Mouse (Mus musculus) heart, adult 11 months (tissue): ENCODE results near the gene Spsb1.

Experiments used
- DNase-seq: peaks from one replicate; pipeline ENCODE4 v3.0.0; 2022

Gene Spsb1

GRCm38 (mm10) chr4:149983921-149984645 lies 29.2 kb upstream of the Spsb1 start:
- DNase-seq, result peak; percentile 91

DNA sequence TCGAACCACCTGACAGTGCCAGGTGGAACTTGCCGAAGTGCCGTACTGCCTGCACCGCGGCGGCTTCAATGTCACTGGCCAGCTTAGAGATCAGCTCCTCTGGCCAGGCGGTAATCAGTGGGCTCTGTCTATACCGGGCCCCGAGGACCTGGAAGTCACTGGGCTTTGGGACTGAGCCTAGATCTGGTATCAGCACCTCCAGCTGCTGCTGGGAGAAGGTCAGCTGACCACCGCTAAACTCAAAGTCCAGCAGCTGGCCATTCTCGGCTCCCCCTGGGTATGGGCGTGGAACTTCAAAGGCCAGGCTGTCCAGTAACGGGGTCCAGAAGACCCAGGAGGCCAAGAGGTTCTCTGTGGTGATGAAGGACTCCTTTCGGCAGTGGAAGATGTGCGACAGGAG lies 27.3 kb upstream of the Spsb1 start:
- DNase-seq, result peak; percentile 90

- DNase-seq, result peak; percentile 96
Measured at GRCm38 (mm10) chr4:149979819-149980308, 25.0 kb upstream of the Spsb1 start.

DNA sequence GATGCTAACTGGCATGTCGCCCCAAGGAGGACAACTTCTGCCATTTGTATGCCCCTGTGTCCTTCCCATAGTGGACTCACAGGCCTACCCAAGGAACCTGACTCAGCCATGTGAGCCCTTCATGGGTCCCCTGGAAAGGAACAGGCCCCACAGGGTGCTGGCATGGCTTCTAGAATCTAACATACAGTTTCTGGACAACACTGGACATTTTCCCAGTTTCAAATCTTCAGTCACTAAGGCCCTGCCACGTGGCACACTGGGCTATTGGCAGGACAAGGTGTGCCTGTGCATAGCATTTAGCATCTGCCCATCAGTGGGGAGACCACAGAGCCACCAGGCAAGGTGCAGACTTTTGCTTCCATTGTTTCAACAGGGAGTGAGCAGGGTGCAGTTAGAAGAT lies 24.0 kb upstream of the Spsb1 start:
- peak; percentile 88 for DNase-seq

GRCm38 (mm10) chr4:149977801-149978544 lies 23.1 kb upstream of the Spsb1 start:
- DNase-seq, result peak; percentile 92

GRCm38 (mm10) chr4:149977181-149977580 lies 22.3 kb upstream of the Spsb1 start:
- DNase-seq, result peak; percentile 90

DNA sequence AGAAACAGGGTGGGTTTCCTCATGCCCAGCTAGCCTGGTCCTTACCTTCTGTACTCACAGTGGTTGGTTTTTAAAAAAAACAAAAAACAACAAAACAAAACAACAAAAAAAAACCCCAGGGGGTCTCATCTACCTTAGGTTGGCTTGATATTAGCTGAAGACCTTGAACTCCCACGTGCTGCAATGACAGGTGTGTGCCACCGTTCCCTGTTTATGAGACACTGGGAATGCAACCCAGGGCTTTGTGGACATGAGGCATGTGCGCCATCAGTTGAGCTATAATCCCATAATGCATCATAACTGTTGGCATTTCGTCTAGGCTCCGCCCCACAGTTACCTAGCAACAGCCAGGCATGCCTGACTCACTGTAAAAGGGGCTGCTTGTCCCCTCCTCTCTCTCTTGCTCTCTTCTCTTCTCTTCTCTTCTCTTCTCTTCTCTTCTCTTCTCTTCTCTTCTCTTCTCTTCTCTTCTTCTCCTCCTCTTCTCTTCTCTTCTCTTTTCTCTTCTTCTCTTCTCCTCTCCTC lies 20.9 kb upstream of the Spsb1 start:
- no peak for DNase-seq

DNA sequence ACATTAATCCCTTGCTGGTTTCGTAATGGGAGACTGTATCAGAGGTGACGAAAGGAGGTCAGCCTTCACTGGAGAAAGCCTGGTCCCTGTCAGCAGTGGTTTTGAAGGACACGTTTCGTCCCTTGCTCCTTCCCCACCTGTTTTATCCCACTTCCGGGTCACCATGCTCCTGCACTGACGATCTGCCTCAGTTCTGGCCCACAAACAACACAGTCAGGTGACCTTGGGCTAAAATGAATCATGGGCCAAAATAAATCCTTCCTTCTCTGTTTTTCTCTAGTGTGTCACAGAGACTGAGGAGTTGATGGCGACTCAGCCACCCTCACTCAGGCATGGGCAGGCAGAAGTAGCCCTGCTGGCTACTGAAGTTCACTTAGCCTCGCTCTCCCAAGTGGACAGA lies 20.4 kb upstream of the Spsb1 start:
- DNase-seq, result no peak

GRCm38 (mm10) chr4:149971393-149971792 lies 16.6 kb upstream of the Spsb1 start:
- no peak for DNase-seq

GRCm38 (mm10) chr4:149968526-149968925 lies 13.7 kb upstream of the Spsb1 start:
- no peak for DNase-seq

- DNase-seq, result no peak
Measured at GRCm38 (mm10) chr4:149966963-149967362, 12.1 kb upstream of the Spsb1 start.

DNA sequence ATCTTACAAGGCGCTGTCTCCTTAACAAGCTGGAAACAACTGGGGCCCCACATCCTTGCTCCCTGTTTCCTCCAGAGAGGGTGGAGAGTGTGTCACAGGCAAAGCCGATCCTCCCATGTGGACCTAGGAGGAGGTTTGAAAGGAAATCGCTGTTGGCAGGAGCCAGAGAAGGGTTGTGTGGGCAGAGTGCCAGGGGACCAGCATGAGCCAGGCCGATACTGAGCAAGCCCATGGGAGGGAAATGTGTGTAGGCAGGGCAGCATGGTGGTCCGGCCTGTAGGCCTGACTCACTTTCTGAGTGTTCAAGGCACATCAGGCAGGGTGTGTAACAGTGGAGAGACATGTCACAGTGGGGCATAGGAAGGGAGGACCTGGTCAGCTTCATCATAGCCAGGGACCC lies 11.4 kb upstream of the Spsb1 start:
- DNase-seq, result peak; percentile 97

GRCm38 (mm10) chr4:149965672-149966071 lies 10.8 kb upstream of the Spsb1 start:
- peak; percentile 90 for DNase-seq

- DNase-seq, result no peak
Measured at GRCm38 (mm10) chr4:149965242-149965641, 10.4 kb upstream of the Spsb1 start.

DNA sequence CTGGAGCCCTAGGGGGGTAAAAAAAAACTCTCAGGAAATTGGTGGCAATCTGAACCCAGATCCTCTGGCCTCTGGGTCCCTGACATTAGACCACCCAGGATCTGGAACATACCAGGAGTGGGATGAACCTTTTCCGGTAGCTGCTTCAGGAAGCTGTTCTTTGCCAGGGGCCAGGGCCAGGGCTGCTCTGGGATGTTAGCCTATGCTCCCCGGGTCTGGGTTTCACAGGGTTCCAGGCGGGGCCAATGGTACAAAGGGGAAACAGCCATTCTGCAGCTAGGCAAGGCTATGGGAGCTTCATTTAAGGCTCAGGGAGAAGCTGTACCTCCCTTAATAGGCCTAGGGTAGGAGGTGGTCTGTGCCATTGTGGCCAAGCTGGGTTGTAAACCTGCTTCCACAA lies 9.9 kb upstream of the Spsb1 start:
- no peak for DNase-seq

- peak; percentile 86 for DNase-seq
Measured at GRCm38 (mm10) chr4:149964285-149964684, 9.4 kb upstream of the Spsb1 start.

- DNase-seq, result no peak
Measured at GRCm38 (mm10) chr4:149960391-149960790, 5.5 kb upstream of the Spsb1 start.

GRCm38 (mm10) chr4:149959816-149960215 lies 5.0 kb upstream of the Spsb1 start:
- DNase-seq, result peak; percentile 86

- peak; percentile 94 for DNase-seq
Measured at GRCm38 (mm10) chr4:149958566-149958965, 3.7 kb upstream of the Spsb1 start.

DNA sequence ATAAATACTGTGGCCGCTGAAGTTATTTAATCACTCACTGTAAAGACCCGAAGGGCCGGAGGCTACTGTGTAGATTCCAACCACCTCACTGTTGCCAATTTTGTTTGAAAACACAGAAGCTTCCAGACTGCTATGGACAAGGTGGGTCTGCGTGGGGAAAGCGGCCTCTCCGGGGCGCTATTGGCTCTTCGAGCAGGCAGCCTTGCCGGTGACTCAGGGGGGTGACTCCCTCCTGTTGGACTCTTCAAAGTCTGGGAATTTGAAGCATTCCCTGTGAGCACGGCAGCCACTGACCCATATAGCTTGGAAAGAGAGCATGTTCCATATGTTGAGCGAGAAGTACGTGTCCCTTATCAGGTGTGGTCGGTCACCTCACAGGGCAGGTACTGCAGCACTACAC lies 1.2 kb upstream of the Spsb1 start:
- DNase-seq, result peak; percentile 92

DNA sequence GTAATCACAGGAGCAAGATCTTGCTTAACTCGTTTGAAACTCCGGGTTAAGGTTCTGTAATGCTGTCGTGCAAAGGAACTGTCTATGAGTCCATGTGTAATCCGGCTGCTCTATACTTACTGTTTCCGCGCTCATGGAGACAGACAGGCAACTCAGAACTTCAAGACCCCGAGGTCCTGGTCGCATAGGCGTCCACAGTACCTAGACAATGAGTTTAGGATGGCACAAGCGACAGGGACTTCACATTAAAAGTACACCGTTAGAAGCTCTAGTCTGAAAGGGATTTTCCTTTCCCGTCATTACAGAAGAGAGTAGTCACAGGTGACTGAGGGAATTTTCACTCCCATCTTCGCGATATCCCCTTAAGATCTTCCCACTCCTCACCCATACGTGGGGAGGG lies 788 bp upstream of the Spsb1 start:
- DNase-seq, result no peak

- peak; percentile 97 for DNase-seq
Measured at GRCm38 (mm10) chr4:149953621-149954481, 992 bp downstream of the Spsb1 start.

DNA sequence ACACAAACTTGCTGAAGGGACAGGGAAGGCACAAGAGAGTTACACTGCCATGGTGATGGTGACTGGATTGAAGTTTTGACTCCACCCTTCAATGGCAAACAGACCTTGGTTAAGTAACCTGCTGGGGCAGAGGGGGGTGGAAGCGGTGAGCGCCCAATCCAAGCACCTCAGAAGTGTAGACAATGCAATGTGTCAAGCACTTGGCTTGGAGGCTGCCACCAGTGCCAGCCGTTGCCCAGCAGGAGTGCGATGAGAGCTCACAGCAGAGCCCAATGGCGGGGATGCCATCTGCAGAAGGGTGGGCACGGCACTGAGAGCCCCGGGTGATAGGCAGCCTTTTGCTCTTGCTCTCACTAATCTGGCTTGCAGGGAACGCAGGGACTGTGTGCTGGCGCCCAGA lies 2.6 kb downstream of the Spsb1 start:
- DNase-seq, result peak; percentile 95
